Mouse (Mus musculus): ENCODE measurements around the gene Hsd3b7.

DNA sequence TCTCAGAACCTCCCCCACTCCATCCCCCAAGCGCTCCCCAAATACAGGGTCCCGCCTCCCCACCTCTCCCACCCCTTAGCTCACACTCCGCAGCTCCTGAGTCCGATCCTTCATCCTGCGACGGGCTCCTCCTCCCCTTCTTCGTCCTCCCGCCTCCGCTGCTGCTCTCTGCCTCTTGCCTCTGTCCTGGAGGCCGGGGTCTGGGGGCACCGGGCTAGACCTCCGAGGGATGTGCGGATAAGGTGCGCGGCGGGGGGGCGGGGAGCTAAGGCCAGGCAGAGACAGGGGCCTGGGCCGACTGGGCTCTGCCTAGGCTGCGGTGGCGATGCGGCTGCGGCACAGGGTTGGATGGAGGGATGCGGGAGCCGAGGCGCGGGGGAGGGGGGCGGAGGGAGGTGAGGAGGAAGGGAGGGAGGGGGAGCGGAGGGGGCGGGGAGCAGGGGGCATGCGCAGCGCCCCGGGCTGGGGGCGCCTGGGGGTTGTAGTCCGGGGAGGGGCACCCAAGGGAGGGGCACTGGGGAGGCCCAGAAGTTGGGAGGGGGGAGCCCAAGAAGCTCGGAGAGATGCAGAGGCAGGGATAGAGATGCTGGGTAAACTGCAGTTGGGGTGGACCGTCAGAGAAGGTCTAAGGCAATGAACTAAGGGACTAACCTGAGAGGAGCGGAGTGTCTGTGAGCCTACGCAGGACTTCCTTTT is 23.9 kb downstream of the Hsd3b7 start, which contains the start of the genes Stx4a and Stx1b:
- TF ChIP-seq POLR2A (IDR thresholded peaks at IDR 0.05; ENCODE audit: low read depth, low read length) (no peak), CTCF (IDR thresholded peaks at IDR 0.05; ENCODE audit: extremely low read depth, insufficient read depth, insufficient read length, insufficient replicate concordance) (no peak)

Data from spleen, adult 2 months (tissue).